Mouse (Mus musculus): ENCODE measurements around the gene Vps8. TPM values are rescaled to one million over a fixed set of nuclear protein-coding genes. Genes with fewer than 3 reads are reported as not detected.
"Not testable (repeated sequence)": the region's sequence is repeated elsewhere in the genome, so short reads cannot be mapped to it uniquely, and the experiment has no call there.

Gene Vps8
- polyA plus RNA-seq, 1 experiment from 2014 or later: 27.0 TPM

DNA sequence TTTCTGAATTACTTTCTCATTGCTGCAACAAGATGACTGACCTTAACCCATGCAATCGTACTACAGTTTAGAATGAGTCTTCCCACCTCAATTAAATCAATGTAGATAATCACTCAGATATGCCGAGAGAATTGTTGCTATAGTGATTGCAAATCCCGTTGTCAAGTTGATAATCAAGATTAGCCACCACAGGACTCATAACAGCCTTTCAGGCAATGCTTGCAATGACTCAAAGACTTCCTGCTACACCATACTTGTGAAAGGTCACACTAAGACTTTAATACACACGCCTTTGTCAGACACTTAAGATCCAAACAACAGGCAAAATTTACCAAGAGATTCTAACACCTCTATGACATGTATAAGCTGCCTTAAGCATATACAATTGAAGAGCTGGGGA, 249.0 kb downstream of the Vps8 start:
- no peak overlapping the region for H3K4me3 ChIP-seq (ENCODE audit: low read depth, low read length)
- 87% methylated on average over 4 of the region's 4 CpGs for WGBS
- H3K9ac ChIP-seq (ENCODE audit: low read depth, low read length): no peak overlapping the region
- H3K36me3 ChIP-seq (ENCODE audit: control insufficient read depth, insufficient read depth, low read length): 0 out of 2 replicates have a peak, but pooled peaks cover 3% of the 10 kb centered on the region
- no peaks in the 10 kb centered on the region for H3K9me3 ChIP-seq (ENCODE audit: control insufficient read depth, low read length)
- H3K27ac ChIP-seq (ENCODE audit: low read depth, low read length): no peak overlapping the region
- H3K27me3 ChIP-seq (ENCODE audit: control insufficient read depth, insufficient read depth, low read length): no peaks in the 10 kb centered on the region
- ATAC-seq (ENCODE audit: low FRiP score): no peak
- H3K4me2 ChIP-seq (replicated peaks; ENCODE audit: low read depth, low read length): no peak overlapping the region
- no peak for DNase-seq (ENCODE audit: low spot score)
- H3K4me1 ChIP-seq (replicated peaks; ENCODE audit: control insufficient read depth, insufficient read depth, low read length): no peaks in the 10 kb centered on the region

DNA sequence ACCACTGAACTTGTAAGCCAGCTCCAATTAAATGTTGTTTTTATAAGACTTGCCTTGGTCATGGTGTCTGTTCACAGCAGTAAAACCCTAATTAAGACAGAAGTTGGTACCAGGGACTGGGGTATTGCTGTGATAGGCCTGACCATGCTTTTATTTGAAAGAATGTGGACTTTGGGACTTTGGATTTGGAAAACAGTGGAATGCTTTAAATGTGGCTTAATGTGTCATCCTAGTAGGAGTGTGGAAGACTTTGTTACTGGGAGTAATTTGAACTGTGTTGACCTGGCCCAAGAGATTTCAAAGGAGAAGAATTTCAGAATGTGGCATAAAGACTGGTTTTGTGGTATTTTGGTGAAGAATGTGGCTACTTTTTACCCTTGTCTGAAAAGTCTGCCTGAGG, 250.1 kb downstream of the Vps8 start:
- not testable (repeated sequence) for H3K9ac ChIP-seq (ENCODE audit: low read depth, low read length); H3K9me3 ChIP-seq (ENCODE audit: control insufficient read depth, low read length); H3K27ac ChIP-seq (ENCODE audit: low read depth, low read length); ATAC-seq (ENCODE audit: low FRiP score); H3K4me1 ChIP-seq (replicated peaks; ENCODE audit: control insufficient read depth, insufficient read depth, low read length); H3K27me3 ChIP-seq (ENCODE audit: control insufficient read depth, insufficient read depth, low read length); H3K4me2 ChIP-seq (replicated peaks; ENCODE audit: low read depth, low read length); H3K4me3 ChIP-seq (ENCODE audit: low read depth, low read length); DNase-seq (ENCODE audit: low spot score); H3K36me3 ChIP-seq (ENCODE audit: control insufficient read depth, insufficient read depth, low read length)

DNA sequence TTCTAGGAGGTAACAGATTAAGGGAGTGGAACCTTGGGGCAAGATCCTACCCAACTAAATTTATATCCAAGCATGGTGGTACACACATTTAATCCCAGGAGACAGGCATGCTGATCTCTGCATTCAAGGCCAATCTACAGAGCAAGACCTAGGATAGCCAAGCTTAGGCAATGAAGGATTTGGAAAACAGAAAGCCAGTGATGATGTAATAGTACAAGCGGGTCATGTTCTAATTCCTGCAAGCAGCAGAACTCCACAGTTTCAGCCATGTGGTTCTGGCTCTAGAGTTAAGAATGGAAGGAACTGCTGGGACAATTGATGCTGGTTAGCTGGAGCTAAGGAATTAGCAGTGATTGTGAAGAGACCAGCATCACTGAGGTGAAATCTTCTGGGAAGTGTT, 250.7 kb downstream of the Vps8 start:
- ATAC-seq (ENCODE audit: low FRiP score); H3K4me1 ChIP-seq (replicated peaks; ENCODE audit: control insufficient read depth, insufficient read depth, low read length); DNase-seq (ENCODE audit: low spot score); H3K27ac ChIP-seq (ENCODE audit: low read depth, low read length); H3K36me3 ChIP-seq (ENCODE audit: control insufficient read depth, insufficient read depth, low read length); H3K4me3 ChIP-seq (ENCODE audit: low read depth, low read length); H3K27me3 ChIP-seq (ENCODE audit: control insufficient read depth, insufficient read depth, low read length); H3K9me3 ChIP-seq (ENCODE audit: control insufficient read depth, low read length); H3K9ac ChIP-seq (ENCODE audit: low read depth, low read length); H3K4me2 ChIP-seq (replicated peaks; ENCODE audit: low read depth, low read length): not testable (repeated sequence)
- 96% methylated on average over 1 of the region's 1 CpGs for WGBS

DNA sequence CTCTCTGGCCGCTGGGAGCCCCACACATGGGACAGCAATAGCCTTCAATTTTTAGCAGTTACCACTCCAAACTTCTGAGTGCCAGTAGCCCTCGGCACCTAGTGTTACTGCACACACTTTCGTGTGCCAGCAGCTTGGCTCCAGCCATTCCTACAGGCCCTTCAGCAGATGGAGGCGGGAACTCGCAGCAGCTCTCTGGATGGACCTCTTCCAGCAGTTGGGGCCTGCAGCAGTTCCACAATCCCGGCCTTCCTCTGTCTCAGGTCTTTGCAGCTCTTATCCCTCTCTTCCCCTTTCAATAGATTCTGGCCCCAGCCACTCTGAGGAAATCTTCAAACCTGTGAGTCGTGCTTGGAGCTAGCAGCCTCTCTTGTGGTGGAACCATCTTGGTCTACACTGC, 253.9 kb downstream of the Vps8 start:
- Histone ChIP-seq H3K27me3 (ENCODE audit: control insufficient read depth, insufficient read depth, low read length) (no peaks in the 10 kb centered on the region), H3K9me3 (ENCODE audit: control insufficient read depth, low read length) (no peaks in the 10 kb centered on the region), H3K4me3 (ENCODE audit: low read depth, low read length) (no peak overlapping the region), H3K36me3 (ENCODE audit: control insufficient read depth, insufficient read depth, low read length) (0 out of 2 replicates have a peak, but pooled peaks cover 5% of the 10 kb centered on the region), H3K4me1 (replicated peaks; ENCODE audit: control insufficient read depth, insufficient read depth, low read length) (no peaks in the 10 kb centered on the region), H3K27ac (ENCODE audit: low read depth, low read length) (no peak overlapping the region), H3K4me2 (replicated peaks; ENCODE audit: low read depth, low read length) (no peak overlapping the region), H3K9ac (ENCODE audit: low read depth, low read length) (no peak overlapping the region)
- ATAC-seq (ENCODE audit: low FRiP score) (no peak), DNase-seq (ENCODE audit: low spot score) (no peak)
- 87% methylated on average over 7 of the region's 7 CpGs for WGBS

DNA sequence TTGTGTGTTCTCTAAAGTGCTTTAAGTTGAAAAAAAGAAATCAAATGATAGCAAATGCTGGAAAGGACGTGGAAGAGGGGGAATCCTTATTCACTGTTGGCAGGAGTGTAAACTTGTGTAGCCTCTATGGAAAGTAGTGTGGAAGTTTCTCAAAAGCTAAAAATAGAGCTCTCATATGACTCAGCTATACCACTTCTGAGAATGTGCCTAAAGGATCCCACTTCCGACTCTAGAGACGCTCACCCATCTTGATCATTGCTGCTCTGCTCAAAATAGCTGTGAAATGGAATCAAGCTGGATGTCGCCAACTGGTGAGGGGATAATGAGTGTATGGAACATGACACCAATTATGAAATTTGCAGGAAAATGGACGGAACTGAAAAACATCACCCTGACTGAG, 264.5 kb downstream of the Vps8 start:
- no peak for ATAC-seq (ENCODE audit: low FRiP score)
- 94% methylated on average over 5 of the region's 5 CpGs for WGBS
- Histone ChIP-seq H3K9me3 (ENCODE audit: control insufficient read depth, low read length) (no peaks in the 10 kb centered on the region), H3K36me3 (ENCODE audit: control insufficient read depth, insufficient read depth, low read length) (no peaks in the 10 kb centered on the region), H3K9ac (ENCODE audit: low read depth, low read length) (no peak overlapping the region), H3K4me3 (ENCODE audit: low read depth, low read length) (no peak overlapping the region), H3K4me2 (replicated peaks; ENCODE audit: low read depth, low read length) (no peak overlapping the region), H3K27me3 (ENCODE audit: control insufficient read depth, insufficient read depth, low read length) (no peaks in the 10 kb centered on the region), H3K27ac (ENCODE audit: low read depth, low read length) (no peak overlapping the region), H3K4me1 (replicated peaks; ENCODE audit: control insufficient read depth, insufficient read depth, low read length) (0 out of 2 replicates have a peak, but pooled peaks cover 2% of the 10 kb centered on the region)
- DNase-seq (ENCODE audit: low spot score): no peak

DNA sequence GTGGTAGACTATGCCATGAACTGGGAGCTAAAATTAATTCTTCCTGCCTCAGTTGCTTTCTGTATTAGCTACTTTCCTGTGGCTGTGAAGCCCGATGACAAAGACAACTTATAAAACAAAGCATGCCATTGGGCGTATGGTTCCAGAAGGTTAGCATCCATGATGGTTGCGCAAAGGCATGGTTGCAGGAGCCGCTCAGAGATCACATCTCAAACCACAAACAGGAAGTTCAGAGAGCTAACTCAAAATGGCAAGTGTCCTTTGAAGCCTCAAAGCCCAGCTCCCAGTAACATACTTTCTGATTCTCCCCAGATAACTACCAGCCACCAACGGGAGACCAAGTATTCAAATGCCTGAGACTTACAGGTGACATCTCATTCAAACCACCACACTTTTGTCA, 266.2 kb downstream of the Vps8 start:
- H3K27ac ChIP-seq (ENCODE audit: low read depth, low read length): no peak overlapping the region
- H3K9me3 ChIP-seq (ENCODE audit: control insufficient read depth, low read length): no peaks in the 10 kb centered on the region
- no peak for DNase-seq (ENCODE audit: low spot score)
- H3K4me2 ChIP-seq (replicated peaks; ENCODE audit: low read depth, low read length): no peak overlapping the region
- H3K4me1 ChIP-seq (replicated peaks; ENCODE audit: control insufficient read depth, insufficient read depth, low read length): 0 out of 2 replicates have a peak, but pooled peaks cover 2% of the 10 kb centered on the region
- H3K4me3 ChIP-seq (ENCODE audit: low read depth, low read length): no peak overlapping the region
- 91% methylated on average over 5 of the region's 5 CpGs for WGBS
- H3K27me3 ChIP-seq (ENCODE audit: control insufficient read depth, insufficient read depth, low read length): no peaks in the 10 kb centered on the region
- no peaks in the 10 kb centered on the region for H3K36me3 ChIP-seq (ENCODE audit: control insufficient read depth, insufficient read depth, low read length)
- H3K9ac ChIP-seq (ENCODE audit: low read depth, low read length): no peak overlapping the region
- ATAC-seq (ENCODE audit: low FRiP score): no peak

DNA sequence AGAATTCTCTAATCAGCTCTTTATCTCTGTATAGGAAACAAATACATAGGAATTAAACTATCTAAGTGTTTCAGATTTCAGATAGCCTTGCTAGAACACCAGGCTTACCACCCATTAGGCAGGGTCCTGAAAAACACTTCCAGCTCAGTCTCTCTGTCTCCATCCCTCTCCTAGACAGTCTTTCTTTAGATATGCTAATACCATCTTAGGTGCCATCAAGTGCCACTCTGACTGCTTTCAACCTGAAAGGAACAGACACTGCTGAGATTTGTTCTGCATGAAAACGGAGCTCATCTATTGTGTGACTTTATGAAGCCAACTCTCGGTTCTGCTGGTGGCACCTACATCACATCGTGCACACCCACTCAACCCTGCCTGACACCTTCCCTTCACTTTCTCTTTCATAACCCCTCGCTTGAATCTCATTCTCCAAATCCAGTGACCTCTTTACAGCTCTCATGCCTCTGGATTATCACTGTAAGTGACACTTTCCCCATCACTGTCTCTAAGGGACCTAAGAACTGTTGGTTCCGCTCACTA, 267.4 kb downstream of the Vps8 start:
- no peaks in the 10 kb centered on the region for H3K27me3 ChIP-seq (ENCODE audit: control insufficient read depth, insufficient read depth, low read length)
- DNase-seq (ENCODE audit: low spot score): no peak
- H3K27ac ChIP-seq (ENCODE audit: low read depth, low read length): no peak overlapping the region
- H3K9ac ChIP-seq (ENCODE audit: low read depth, low read length): no peak overlapping the region
- no peak overlapping the region for H3K4me2 ChIP-seq (replicated peaks; ENCODE audit: low read depth, low read length)
- H3K9me3 ChIP-seq (ENCODE audit: control insufficient read depth, low read length): no peaks in the 10 kb centered on the region
- no peak for ATAC-seq (ENCODE audit: low FRiP score)
- 0 out of 2 replicates have a peak, but pooled peaks cover 2% of the 10 kb centered on the region for H3K4me1 ChIP-seq (replicated peaks; ENCODE audit: control insufficient read depth, insufficient read depth, low read length)
- H3K4me3 ChIP-seq (ENCODE audit: low read depth, low read length): no peak overlapping the region
- H3K36me3 ChIP-seq (ENCODE audit: control insufficient read depth, insufficient read depth, low read length): no peaks in the 10 kb centered on the region
- WGBS: 36% methylated on average over 5 of the region's 5 CpGs

DNA sequence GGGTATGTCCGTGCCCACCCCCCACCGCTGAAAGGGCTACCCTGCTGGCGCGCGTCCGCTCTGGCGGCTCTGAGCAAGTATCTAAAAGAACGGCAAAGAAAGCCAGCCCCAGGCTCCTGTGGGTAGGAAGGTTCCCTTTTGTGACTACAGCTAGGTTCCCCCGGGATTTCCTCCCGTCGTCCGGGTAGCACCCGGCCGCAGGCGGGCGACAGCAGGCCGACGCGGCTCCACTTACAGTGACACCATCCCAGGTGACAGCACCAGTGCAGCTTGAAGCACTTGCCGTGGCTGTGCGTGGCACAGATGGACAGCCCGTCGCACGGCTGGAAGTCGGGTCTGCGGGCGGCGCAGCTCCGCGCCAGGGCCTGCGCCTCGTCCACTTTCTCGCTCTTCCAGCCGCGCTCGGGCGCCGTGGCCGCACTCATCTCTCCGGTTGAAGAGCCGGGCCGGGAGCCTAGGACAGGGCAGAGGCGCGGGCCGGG, 271.1 kb downstream of the Vps8 start:
- H3K27me3 ChIP-seq (ENCODE audit: control insufficient read depth, insufficient read depth, low read length): no peaks in the 10 kb centered on the region
- ATAC-seq (ENCODE audit: low FRiP score) (peak; percentile 81), DNase-seq (ENCODE audit: low spot score) (peak; percentile 75)
- H3K9me3 ChIP-seq (ENCODE audit: control insufficient read depth, low read length): no peaks in the 10 kb centered on the region
- H3K27ac ChIP-seq (ENCODE audit: low read depth, low read length): peak overlapping the region; percentile 92
- peak overlapping the region; percentile 71 for H3K4me3 ChIP-seq (ENCODE audit: low read depth, low read length)
- peak overlapping the region; percentile 87 for H3K9ac ChIP-seq (ENCODE audit: low read depth, low read length)
- 0 out of 2 replicates have a peak, but pooled peaks cover 2% of the 10 kb centered on the region for H3K4me1 ChIP-seq (replicated peaks; ENCODE audit: control insufficient read depth, insufficient read depth, low read length)
- WGBS: 0% methylated on average over 38 of the region's 45 CpGs
- no peaks in the 10 kb centered on the region for H3K36me3 ChIP-seq (ENCODE audit: control insufficient read depth, insufficient read depth, low read length)
- peak overlapping the region; percentile 92 for H3K4me2 ChIP-seq (replicated peaks; ENCODE audit: low read depth, low read length)

All from hindbrain, embryonic 11.5 days (tissue).